Mouse (Mus musculus) neural tube, embryonic 12.5 days (tissue): ENCODE data around the gene Slc40a1. TPM values are rescaled to one million over a fixed set of nuclear protein-coding genes. Genes with fewer than 3 reads are reported as not detected.

Source experiments
- ATAC-seq: fragments of 200-750 bp; cut with Nextera tagmentation; 2 replicates; pipeline ENCODE4 v1.8.0; 2017; ENCODE audit warnings: low read depth, mild to moderate bottlenecking, moderate TSS enrichment, moderate library complexity; ENCODE audit not compliant: low FRiP score
- H3K27ac ChIP-seq: fragments of 300-500 bp; sonication (generic); 2 replicates; pipeline ENCODE4 v1.5.1; 2016
- H3K27me3 ChIP-seq: fragments of 300-500 bp; sonication (generic); replicated peaks from 2 replicates; pipeline ENCODE4 v1.6.1; 2016; ENCODE audit warnings: mild to moderate bottlenecking
- H3K36me3 ChIP-seq: fragments of 300-500 bp; sonication (generic); 2 replicates; pipeline ENCODE4 v1.6.1; 2016; ENCODE audit warnings: mild to moderate bottlenecking
- H3K4me1 ChIP-seq: fragments of 300-500 bp; sonication (generic); 2 replicates; pipeline ENCODE4 v1.6.1; 2016
- H3K4me2 ChIP-seq: fragments of 300-500 bp; sonication (generic); replicated peaks from 2 replicates; pipeline ENCODE4 v1.6.1; 2016; ENCODE audit warnings: mild to moderate bottlenecking
- H3K4me3 ChIP-seq: fragments of 300-500 bp; sonication (generic); 2 replicates; pipeline ENCODE4 v1.5.1; 2016
- H3K9ac ChIP-seq: fragments of 300-500 bp; sonication (generic); 2 replicates; pipeline ENCODE4 v1.6.1; 2016; ENCODE audit warnings: mild to moderate bottlenecking
- H3K9me3 ChIP-seq: fragments of 300-500 bp; sonication (generic); 2 replicates; pipeline ENCODE4 v1.6.1; 2016; ENCODE audit warnings: mild to moderate bottlenecking
- WGBS: fragments of 180-500 bp; shearing (Covaris S2); methylation state at CpG from one replicate; pipeline ENCODE4 v1.1.7; 2016; 5-methylcytosine and 5-hydroxymethylcytosine counted together
- polyA plus RNA-seq: library from polyadenylated mRNA; unstranded; fragments of >200 nt; fragmentation: Nextera tagmentation; extraction: Ambion mirVana; gene quantifications from 2 replicates; pipeline ENCODE4 v1.2.1, GENCODE M21; 2016

The Slc40a1 gene
- polyA plus RNA-seq, 1 experiment from 2014 or later = 24.3 TPM

DNA sequence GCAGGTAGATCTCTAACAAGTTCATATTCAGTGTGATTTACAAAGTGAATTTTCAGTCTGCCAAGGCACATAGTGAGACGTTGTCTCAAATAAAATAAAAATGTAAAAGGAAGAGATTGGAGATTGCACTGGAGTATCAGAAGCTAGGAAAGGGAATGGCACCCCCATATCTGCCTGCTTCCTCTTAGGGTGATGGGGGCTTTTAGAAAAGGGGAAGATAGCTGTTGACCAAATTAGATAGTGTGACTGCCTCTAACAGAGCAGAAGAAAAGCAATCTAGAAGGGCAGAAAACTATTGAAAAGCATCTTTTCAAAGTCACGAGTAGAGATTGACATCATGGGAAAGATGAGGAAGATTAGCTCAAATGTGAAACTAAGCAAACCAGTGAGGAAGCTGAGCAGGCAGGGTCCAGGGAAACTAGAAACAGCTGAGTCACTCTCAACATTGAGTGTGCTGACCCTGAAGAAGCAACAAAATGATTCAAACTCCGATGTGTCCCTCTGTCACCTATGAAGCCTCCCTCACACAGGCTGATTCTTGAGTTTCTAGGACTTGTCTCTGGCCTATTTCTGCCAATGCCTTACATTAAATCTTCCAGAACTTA is 45.0 kb downstream of the Slc40a1 start:
- ATAC-seq = no peak
- Histone ChIP-seq H3K4me1 (no peaks in the 10 kb centered on the region), H3K36me3 (no peaks in the 10 kb centered on the region), H3K27ac (no peak overlapping the region), H3K27me3 (no peaks in the 10 kb centered on the region), H3K9ac (no peak overlapping the region), H3K4me3 (no peak overlapping the region), H3K4me2 (no peak overlapping the region), H3K9me3 (no peaks in the 10 kb centered on the region)
- 75% methylated on average over 3 of the region's 3 CpGs for WGBS

DNA sequence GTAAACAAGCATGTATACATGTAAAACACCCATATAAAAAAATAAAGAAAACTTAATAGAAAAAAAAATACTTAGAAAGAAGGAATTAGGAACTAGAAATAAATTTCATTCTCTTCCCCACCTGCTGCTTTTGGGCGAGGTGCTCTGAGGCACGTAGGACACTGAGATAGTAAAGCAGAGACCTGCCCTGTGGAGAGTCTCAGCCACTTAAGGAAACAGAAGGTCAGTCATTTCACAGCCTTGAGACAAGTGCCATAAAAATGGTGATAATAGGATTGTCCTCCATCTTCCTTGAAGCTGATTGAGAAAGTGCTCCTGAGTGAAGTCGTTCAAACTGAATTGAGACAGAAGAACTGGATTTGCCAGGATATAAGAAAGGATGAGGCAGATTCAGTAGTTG is 48.9 kb downstream of the Slc40a1 start:
- 67% methylated on average over 3 of the region's 3 CpGs for WGBS
- Histone ChIP-seq H3K36me3 (no peaks in the 10 kb centered on the region), H3K27ac (no peak overlapping the region), H3K9me3 (no peaks in the 10 kb centered on the region), H3K9ac (no peak overlapping the region), H3K27me3 (no peaks in the 10 kb centered on the region), H3K4me3 (no peak overlapping the region), H3K4me2 (no peak overlapping the region), H3K4me1 (no peaks in the 10 kb centered on the region)
- ATAC-seq = no peak

DNA sequence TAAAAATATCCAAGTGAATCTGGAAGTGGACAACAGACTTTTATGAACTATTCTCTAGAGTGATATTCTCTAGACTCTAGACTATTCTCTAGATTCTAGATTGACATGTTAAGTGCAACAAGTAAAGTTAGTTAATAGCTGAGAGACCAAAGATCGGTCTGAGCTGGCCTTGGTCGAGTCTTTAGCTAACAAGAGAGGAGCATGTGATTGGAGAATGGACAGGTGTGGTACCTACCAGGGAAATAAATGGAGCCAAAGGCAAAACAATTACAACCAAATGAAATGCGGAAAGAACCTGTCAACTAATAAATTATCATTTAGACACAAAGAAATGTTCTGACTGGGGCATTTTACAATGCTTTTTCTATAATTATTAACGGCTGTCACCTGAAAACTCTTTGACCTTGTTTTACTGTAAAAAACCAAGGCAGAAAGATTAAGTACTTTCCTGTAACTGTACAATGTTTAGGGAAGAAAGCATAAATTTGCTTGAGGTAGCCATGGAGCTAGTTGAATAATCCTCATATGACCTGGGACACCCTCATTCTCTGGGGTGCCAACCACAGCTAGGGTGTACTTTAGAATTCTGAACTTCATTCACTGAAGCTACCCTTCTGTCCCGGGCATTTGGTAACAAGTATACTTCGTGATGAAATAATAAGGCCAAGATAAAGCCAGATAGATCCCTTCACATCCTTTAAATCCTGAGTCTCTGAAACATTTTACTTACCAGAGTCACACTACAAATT is 49.7 kb downstream of the Slc40a1 start:
- H3K4me1 ChIP-seq = no peaks in the 10 kb centered on the region
- ATAC-seq = no peak
- H3K9me3 ChIP-seq = no peaks in the 10 kb centered on the region
- no peaks in the 10 kb centered on the region for H3K27me3 ChIP-seq
- H3K36me3 ChIP-seq = no peaks in the 10 kb centered on the region
- no peak overlapping the region for H3K9ac ChIP-seq
- no peak overlapping the region for H3K4me3 ChIP-seq
- 88% methylated on average over 6 of the region's 6 CpGs for WGBS
- no peak overlapping the region for H3K4me2 ChIP-seq
- H3K27ac ChIP-seq = no peak overlapping the region

DNA sequence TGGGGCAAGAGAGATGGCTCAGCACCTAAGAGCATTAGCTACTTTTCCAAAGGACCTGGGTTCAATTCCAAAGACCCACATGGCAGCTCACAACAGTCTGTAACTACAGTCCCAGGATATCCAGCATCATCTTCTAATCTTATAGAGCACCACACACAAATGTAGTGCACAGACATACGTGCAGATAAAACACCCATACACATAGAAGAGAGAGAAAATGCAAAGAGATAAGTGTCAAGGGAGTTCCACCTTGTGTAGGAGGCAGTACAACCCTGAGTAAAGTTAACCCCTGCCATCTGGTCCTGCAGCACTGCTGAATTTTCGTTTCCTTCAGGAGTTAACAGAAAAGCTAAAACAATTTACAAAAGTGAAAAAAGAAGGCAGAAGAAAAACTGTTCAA is 50.7 kb downstream of the Slc40a1 start:
- H3K27ac ChIP-seq = no peak overlapping the region
- H3K9me3 ChIP-seq = no peaks in the 10 kb centered on the region
- no peak overlapping the region for H3K4me2 ChIP-seq
- no peak for ATAC-seq
- 70% methylated on average over 2 of the region's 2 CpGs for WGBS
- no peak overlapping the region for H3K9ac ChIP-seq
- H3K36me3 ChIP-seq = no peaks in the 10 kb centered on the region
- H3K27me3 ChIP-seq = no peaks in the 10 kb centered on the region
- H3K4me3 ChIP-seq = no peak overlapping the region
- no peaks in the 10 kb centered on the region for H3K4me1 ChIP-seq

DNA sequence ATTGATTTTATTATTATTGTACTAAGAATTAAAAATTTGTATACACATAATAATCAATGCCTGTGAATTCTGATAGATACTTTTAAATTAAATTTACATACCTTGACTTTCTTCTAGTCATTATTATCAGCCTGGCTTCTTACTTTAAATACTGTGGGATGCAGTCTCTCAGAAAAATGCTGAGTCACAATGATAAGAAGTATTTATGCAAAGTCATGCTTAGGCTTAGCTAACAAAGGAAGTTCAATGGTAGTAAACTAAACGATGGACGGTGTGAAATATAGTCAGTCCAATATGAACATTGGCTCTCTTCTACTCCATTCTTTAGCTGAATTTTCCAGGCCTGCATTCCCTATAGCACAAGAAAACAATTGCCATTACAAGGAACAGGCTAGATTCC is 53.1 kb downstream of the Slc40a1 start:
- no peaks in the 10 kb centered on the region for H3K4me1 ChIP-seq
- no peaks in the 10 kb centered on the region for H3K36me3 ChIP-seq
- no peaks in the 10 kb centered on the region for H3K27me3 ChIP-seq
- no peak overlapping the region for H3K9ac ChIP-seq
- H3K27ac ChIP-seq = no peak overlapping the region
- H3K9me3 ChIP-seq = no peaks in the 10 kb centered on the region
- no peak overlapping the region for H3K4me2 ChIP-seq
- 91% methylated on average over 2 of the region's 2 CpGs for WGBS
- no peak overlapping the region for H3K4me3 ChIP-seq
- ATAC-seq = no peak

DNA sequence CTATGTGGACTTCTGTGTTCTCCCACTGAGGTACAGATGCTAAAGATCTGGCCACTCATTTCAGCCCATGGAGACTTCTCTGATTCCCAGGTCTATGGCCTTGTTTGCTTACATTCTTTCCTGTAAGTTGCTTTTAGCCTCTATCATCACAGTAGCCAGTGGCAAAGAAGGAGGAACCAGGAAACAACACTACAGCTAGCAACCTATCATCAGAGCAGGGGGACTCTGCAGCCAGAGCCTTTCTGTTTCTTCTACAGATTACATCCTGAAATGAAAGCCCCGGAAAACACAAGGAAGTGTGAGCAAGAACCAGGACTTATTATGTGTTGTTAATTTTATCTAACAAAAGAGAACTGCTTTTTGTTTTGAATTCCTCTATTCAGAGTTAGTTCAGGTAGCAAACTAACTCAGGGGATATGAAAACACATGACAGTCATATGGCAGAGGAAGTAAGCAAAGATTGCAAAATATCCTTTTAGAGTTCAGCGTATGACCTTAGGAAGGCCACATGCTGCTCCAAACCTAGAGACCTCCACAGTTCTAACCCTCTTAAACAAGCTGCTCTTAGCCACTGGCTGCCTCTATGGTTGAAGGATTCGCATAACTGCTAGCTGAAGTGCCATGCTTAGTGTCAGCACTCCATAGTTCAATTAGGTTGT is 57.7 kb downstream of the Slc40a1 start:
- Histone ChIP-seq H3K36me3 (no peaks in the 10 kb centered on the region), H3K27ac (no peak overlapping the region), H3K4me3 (no peak overlapping the region), H3K4me1 (no peaks in the 10 kb centered on the region), H3K9me3 (no peaks in the 10 kb centered on the region), H3K27me3 (no peaks in the 10 kb centered on the region), H3K9ac (no peak overlapping the region), H3K4me2 (no peak overlapping the region)
- 85% methylated on average over 3 of the region's 3 CpGs for WGBS
- ATAC-seq = no peak

DNA sequence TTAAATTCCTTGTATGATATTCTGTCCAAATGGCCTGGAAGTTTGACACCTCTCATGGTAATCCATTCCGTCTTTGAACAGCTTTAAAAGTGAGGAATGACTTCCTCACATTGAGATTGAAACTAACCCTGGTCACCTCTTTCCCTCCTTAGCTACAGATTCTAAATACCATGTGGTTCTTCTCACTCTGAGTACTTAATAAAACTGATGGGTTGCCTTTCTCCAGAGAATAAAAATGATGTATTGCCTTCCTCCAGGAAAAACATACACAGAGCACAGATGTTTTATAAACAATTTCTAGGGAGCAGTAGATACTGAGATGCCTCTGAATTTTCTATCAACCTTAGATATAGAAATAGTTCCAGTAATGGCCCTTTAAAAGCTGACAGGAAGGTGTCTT is 58.3 kb downstream of the Slc40a1 start:
- H3K4me3 ChIP-seq = no peak overlapping the region
- WGBS = 69% methylated on average over 1 of the region's 1 CpGs
- no peak overlapping the region for H3K4me2 ChIP-seq
- ATAC-seq = no peak
- H3K9ac ChIP-seq = no peak overlapping the region
- H3K36me3 ChIP-seq = no peaks in the 10 kb centered on the region
- no peaks in the 10 kb centered on the region for H3K27me3 ChIP-seq
- H3K9me3 ChIP-seq = no peaks in the 10 kb centered on the region
- no peak overlapping the region for H3K27ac ChIP-seq
- no peaks in the 10 kb centered on the region for H3K4me1 ChIP-seq

DNA sequence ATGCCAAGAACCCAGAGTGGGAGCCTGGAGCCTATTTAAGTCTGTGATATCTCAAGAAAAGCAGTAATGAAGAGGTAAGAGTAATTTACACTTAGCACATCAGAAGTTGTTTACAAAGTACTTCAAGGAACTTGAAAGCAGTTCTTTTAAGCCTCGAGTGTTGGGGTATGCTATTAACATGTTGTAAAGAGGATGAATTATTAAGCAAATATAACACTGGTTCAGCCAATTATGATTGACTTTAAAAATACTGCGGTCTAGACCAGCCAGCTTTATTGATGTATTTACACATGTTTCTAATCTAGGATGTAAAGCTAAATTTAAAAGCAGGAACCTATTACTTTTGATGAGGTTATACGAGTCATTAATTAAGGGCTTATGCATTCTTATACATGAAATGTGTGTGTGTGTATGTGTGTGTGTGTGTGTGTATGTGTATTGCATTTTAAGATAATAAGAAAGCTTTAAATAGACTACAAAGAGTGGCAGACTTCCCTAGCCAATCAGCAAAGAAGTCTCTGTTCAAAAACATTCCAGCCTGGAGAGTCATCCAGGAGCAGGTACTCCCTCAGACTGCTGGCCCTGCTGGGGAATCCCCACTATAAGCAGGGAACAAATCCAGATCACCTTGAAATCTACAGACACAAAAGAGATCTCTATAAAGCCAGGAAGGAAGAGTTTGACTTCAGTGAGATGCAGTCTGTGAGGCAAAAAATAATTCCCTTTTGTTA is 59.9 kb downstream of the Slc40a1 start:
- Histone ChIP-seq H3K36me3 (no peaks in the 10 kb centered on the region), H3K4me1 (no peaks in the 10 kb centered on the region), H3K27me3 (no peaks in the 10 kb centered on the region), H3K9ac (no peak overlapping the region), H3K4me3 (no peak overlapping the region), H3K9me3 (no peaks in the 10 kb centered on the region), H3K4me2 (no peak overlapping the region), H3K27ac (no peak overlapping the region)
- WGBS = 75% methylated on average over 3 of the region's 3 CpGs
- ATAC-seq = no peak

DNA sequence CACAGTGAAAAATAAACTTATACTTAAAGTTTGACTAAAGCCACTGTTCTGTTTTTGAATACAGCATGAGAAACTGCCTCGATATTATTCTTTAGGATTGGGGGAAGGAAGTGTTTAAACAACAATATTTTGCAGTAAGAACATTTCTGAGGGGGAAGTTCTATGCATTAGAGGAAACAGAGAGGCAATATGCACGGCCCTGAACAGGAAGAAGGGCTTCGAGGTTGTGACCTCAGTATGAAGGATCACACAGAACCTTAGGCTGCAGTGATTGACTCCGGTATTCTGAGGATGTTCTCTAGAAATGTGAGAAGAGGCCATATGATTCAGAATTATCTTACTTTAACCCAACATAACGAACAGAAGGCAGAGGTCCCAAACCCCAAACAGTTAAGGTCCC is 60.6 kb downstream of the Slc40a1 start:
- ATAC-seq = no peak
- H3K27me3 ChIP-seq = no peaks in the 10 kb centered on the region
- no peak overlapping the region for H3K4me2 ChIP-seq
- H3K36me3 ChIP-seq = no peaks in the 10 kb centered on the region
- H3K4me3 ChIP-seq = no peak overlapping the region
- WGBS = 79% methylated on average over 5 of the region's 5 CpGs
- no peaks in the 10 kb centered on the region for H3K9me3 ChIP-seq
- H3K27ac ChIP-seq = no peak overlapping the region
- H3K9ac ChIP-seq = no peak overlapping the region
- no peaks in the 10 kb centered on the region for H3K4me1 ChIP-seq

DNA sequence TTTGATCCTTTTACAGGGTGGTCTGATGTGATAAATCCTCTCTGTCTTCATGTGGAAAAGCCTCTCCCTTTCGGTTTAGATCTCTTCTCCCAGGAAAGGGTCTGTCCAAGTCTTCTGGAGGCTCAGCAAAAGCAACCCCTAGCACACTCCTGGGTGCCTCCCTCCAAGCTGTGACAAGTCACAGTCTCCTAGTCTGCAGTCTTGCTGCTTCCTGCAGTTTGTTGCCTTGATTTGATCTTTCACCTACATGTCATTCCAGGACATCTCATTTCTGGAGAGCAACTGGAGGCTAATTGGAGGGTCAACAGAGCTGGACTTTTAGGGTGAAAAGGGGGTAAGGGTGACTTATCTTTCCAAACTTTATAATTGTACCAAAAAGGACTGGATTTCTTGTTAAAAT is 61.0 kb downstream of the Slc40a1 start:
- 61% methylated on average over 1 of the region's 1 CpGs for whole genome bisulfite sequencing
- Histone ChIP-seq H3K4me1 (no peaks in the 10 kb centered on the region), H3K36me3 (no peaks in the 10 kb centered on the region), H3K4me3 (no peak overlapping the region), H3K27ac (no peak overlapping the region), H3K27me3 (no peaks in the 10 kb centered on the region), H3K9ac (no peak overlapping the region), H3K9me3 (no peaks in the 10 kb centered on the region), H3K4me2 (no peak overlapping the region)
- no peak for ATAC-seq

DNA sequence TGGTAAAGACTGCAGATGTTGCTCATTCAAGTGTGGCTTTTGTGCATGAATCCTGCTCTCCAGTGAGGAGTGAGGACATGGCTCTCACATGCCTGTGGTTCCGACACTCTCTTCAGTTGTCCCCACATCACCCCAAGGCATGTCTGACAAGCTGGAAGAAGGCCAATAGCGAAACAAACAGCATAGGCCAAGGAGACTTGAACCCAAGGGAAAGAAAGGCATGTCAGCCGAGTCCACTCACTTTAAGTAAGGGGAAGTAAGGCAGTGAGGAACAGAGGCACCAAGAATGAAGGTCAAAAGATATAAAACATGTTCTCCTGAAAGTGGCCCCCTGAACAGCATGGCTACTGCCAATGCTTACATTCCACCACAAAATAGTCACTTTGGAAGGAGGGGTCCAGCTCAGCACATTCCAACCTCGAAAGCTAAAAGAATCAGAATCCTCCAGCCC is 61.7 kb downstream of the Slc40a1 start:
- H3K9ac ChIP-seq = no peak overlapping the region
- no peak overlapping the region for H3K4me3 ChIP-seq
- H3K27ac ChIP-seq = no peak overlapping the region
- H3K4me2 ChIP-seq = no peak overlapping the region
- H3K4me1 ChIP-seq = no peaks in the 10 kb centered on the region
- 71% methylated on average over 4 of the region's 4 CpGs for WGBS
- no peak for ATAC-seq
- no peaks in the 10 kb centered on the region for H3K36me3 ChIP-seq
- no peaks in the 10 kb centered on the region for H3K27me3 ChIP-seq
- no peaks in the 10 kb centered on the region for H3K9me3 ChIP-seq

DNA sequence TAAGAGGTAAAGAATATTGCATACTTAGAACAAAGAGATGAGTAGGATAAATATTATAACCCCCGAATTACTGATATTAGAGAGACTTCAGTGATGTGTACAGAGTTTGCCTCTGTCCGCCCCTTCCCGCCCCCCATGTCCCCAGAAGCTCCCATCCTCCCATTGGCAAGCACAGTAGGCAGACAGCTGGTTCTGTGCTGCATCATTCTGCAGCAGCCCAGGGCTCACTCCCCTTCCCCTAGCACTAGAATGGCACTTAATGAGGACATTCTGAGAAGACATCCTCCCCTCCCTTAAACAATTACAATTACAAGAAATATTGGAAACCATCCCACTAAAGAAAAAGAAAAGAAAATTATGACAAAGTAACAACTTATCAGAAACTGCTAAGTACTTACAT is 62.7 kb downstream of the Slc40a1 start:
- 95% methylated on average over 3 of the region's 3 CpGs for WGBS
- ATAC-seq = no peak

More for the DNA sequence above, 62.7 kb downstream of the Slc40a1 start:
- H3K36me3 ChIP-seq = no peaks in the 10 kb centered on the region
- no peaks in the 10 kb centered on the region for H3K9me3 ChIP-seq
- no peak overlapping the region for H3K4me3 ChIP-seq
- H3K27ac ChIP-seq = no peak overlapping the region
- H3K27me3 ChIP-seq = no peaks in the 10 kb centered on the region
- H3K4me1 ChIP-seq = no peaks in the 10 kb centered on the region
- H3K9ac ChIP-seq = no peak overlapping the region
- H3K4me2 ChIP-seq = no peak overlapping the region
